Mouse (Mus musculus): ENCODE data around the gene Rnf166. TPM values are rescaled to one million over a fixed set of nuclear protein-coding genes. Genes with fewer than 3 reads are reported as not detected.

Rnf166 gene
- 31.6 and 32.6 TPM in 2 replicates for polyA plus RNA-seq (2014; fragmentation: Nextera tagmentation; extraction: Ambion mirVana)

- DNase-seq (ENCODE audit: low spot score) (peak; percentile 96), ATAC-seq (ENCODE audit: low FRiP score) (peak; percentile 94)
- peak within 1 kb of the TSS; percentile 93 for H3K4me2 ChIP-seq (replicated peaks)
- H3K4me1 ChIP-seq (replicated peaks; ENCODE audit: control insufficient read depth, insufficient read depth, low read length): peaks cover 20% of the 10 kb centered on the region
- under 1% methylated on average over 89 of the region's 103 CpGs for WGBS
- peak within 1 kb of the TSS; percentile 99 for H3K4me3 ChIP-seq (replicated peaks; ENCODE audit: low read length)
- no peaks in the 10 kb centered on the region for H3K9me3 ChIP-seq (ENCODE audit: control insufficient read depth, low read length)
- H3K27me3 ChIP-seq (ENCODE audit: control insufficient read depth, insufficient read depth, low read length): no peaks in the 10 kb centered on the region
- peak within 1 kb of the TSS; percentile 86 for H3K27ac ChIP-seq
- peaks cover 48% of the 10 kb centered on the region for H3K36me3 ChIP-seq (replicated peaks; ENCODE audit: control insufficient read depth, insufficient read depth)
- peak within 1 kb of the TSS; percentile 94 for H3K9ac ChIP-seq
Measured at GRCm38 (mm10) chr8:122475580-122476320, at the start of gene Rnf166, which contains the start of gene Ctu2. Rnf166 (minus strand) TSS chr8:122476064. Ctu2 (plus strand) TSS chr8:122476143.

GRCm38 (mm10) chr8:122525004-122525403, 49.1 kb upstream of the Rnf166 start:
- Histone ChIP-seq H3K4me2 (replicated peaks) (no peak overlapping the region), H3K36me3 (replicated peaks; ENCODE audit: control insufficient read depth, insufficient read depth) (no peaks in the 10 kb centered on the region), H3K4me3 (replicated peaks; ENCODE audit: low read length) (no peak overlapping the region), H3K9ac (no peak overlapping the region), H3K27me3 (ENCODE audit: control insufficient read depth, insufficient read depth, low read length) (no peaks in the 10 kb centered on the region), H3K4me1 (replicated peaks; ENCODE audit: control insufficient read depth, insufficient read depth, low read length) (peaks cover 28% of the 10 kb centered on the region), H3K9me3 (ENCODE audit: control insufficient read depth, low read length) (no peaks in the 10 kb centered on the region), H3K27ac (no peak overlapping the region)
- 0 out of 2 replicates have a peak, but pooled peaks have one; percentile 3 for ATAC-seq (ENCODE audit: low FRiP score)
- 78% methylated on average over 6 of the region's 6 CpGs for WGBS
- DNase-seq (ENCODE audit: low spot score): no peak

GRCm38 (mm10) chr8:122524506-122524905, 48.6 kb upstream of the Rnf166 start:
- no peaks in the 10 kb centered on the region for H3K9me3 ChIP-seq (ENCODE audit: control insufficient read depth, low read length)
- no peak for ATAC-seq (ENCODE audit: low FRiP score)
- H3K36me3 ChIP-seq (replicated peaks; ENCODE audit: control insufficient read depth, insufficient read depth): no peaks in the 10 kb centered on the region
- no peak overlapping the region for H3K4me3 ChIP-seq (replicated peaks; ENCODE audit: low read length)
- peaks cover 28% of the 10 kb centered on the region for H3K4me1 ChIP-seq (replicated peaks; ENCODE audit: control insufficient read depth, insufficient read depth, low read length)
- no peak for DNase-seq (ENCODE audit: low spot score)
- 0 out of 2 replicates have a peak overlapping the region, but pooled peaks have one; percentile 1 for H3K27ac ChIP-seq
- H3K27me3 ChIP-seq (ENCODE audit: control insufficient read depth, insufficient read depth, low read length): no peaks in the 10 kb centered on the region
- WGBS: 75% methylated on average over 6 of the region's 6 CpGs
- no peak overlapping the region for H3K9ac ChIP-seq
- H3K4me2 ChIP-seq (replicated peaks): no peak overlapping the region

GRCm38 (mm10) chr8:122523652-122524360, 47.9 kb upstream of the Rnf166 start:
- no peak overlapping the region for H3K4me3 ChIP-seq (replicated peaks; ENCODE audit: low read length)
- no peaks in the 10 kb centered on the region for H3K9me3 ChIP-seq (ENCODE audit: control insufficient read depth, low read length)
- ATAC-seq (ENCODE audit: low FRiP score): peak; percentile 42; the same call in 1 of the 2 replicates
- peak overlapping the region; percentile 39 for H3K4me2 ChIP-seq (replicated peaks)
- H3K27me3 ChIP-seq (ENCODE audit: control insufficient read depth, insufficient read depth, low read length): no peaks in the 10 kb centered on the region
- H3K4me1 ChIP-seq (replicated peaks; ENCODE audit: control insufficient read depth, insufficient read depth, low read length): peaks cover 28% of the 10 kb centered on the region
- WGBS: 11% methylated on average over 23 of the region's 23 CpGs
- H3K27ac ChIP-seq: peak overlapping the region; percentile 77
- DNase-seq (ENCODE audit: low spot score): peak; percentile 53
- 0 out of 2 replicates have a peak overlapping the region, but pooled peaks have one; percentile 10 for H3K9ac ChIP-seq
- H3K36me3 ChIP-seq (replicated peaks; ENCODE audit: control insufficient read depth, insufficient read depth): no peaks in the 10 kb centered on the region

- Histone ChIP-seq H3K4me2 (replicated peaks) (peak overlapping the region; percentile 39), H3K27ac (peak overlapping the region; percentile 77), H3K27me3 (ENCODE audit: control insufficient read depth, insufficient read depth, low read length) (no peaks in the 10 kb centered on the region), H3K4me3 (replicated peaks; ENCODE audit: low read length) (no peak overlapping the region), H3K4me1 (replicated peaks; ENCODE audit: control insufficient read depth, insufficient read depth, low read length) (peaks cover 30% of the 10 kb centered on the region), H3K9me3 (ENCODE audit: control insufficient read depth, low read length) (no peaks in the 10 kb centered on the region), H3K9ac (0 out of 2 replicates have a peak overlapping the region, but pooled peaks have one; percentile 10), H3K36me3 (replicated peaks; ENCODE audit: control insufficient read depth, insufficient read depth) (no peaks in the 10 kb centered on the region)
- 58% methylated on average over 14 of the region's 14 CpGs for WGBS
- ATAC-seq (ENCODE audit: low FRiP score) (no peak), DNase-seq (ENCODE audit: low spot score) (no peak)
Measured at GRCm38 (mm10) chr8:122522796-122523651, 47.2 kb upstream of the Rnf166 start.

GRCm38 (mm10) chr8:122520611-122521010, 44.7 kb upstream of the Rnf166 start:
- peaks cover 37% of the 10 kb centered on the region for H3K4me1 ChIP-seq (replicated peaks; ENCODE audit: control insufficient read depth, insufficient read depth, low read length)
- WGBS: 64% methylated on average over 11 of the region's 11 CpGs
- no peak overlapping the region for H3K4me2 ChIP-seq (replicated peaks)
- no peak overlapping the region for H3K27ac ChIP-seq
- H3K27me3 ChIP-seq (ENCODE audit: control insufficient read depth, insufficient read depth, low read length): no peaks in the 10 kb centered on the region
- no peak overlapping the region for H3K4me3 ChIP-seq (replicated peaks; ENCODE audit: low read length)
- DNase-seq (ENCODE audit: low spot score) (no peak), ATAC-seq (ENCODE audit: low FRiP score) (no peak)
- no peak overlapping the region for H3K9ac ChIP-seq
- no peaks in the 10 kb centered on the region for H3K9me3 ChIP-seq (ENCODE audit: control insufficient read depth, low read length)
- H3K36me3 ChIP-seq (replicated peaks; ENCODE audit: control insufficient read depth, insufficient read depth): no peaks in the 10 kb centered on the region

- DNase-seq (ENCODE audit: low spot score) (no peak), ATAC-seq (ENCODE audit: low FRiP score) (no peak)
- no peak overlapping the region for H3K27ac ChIP-seq
- H3K9ac ChIP-seq: no peak overlapping the region
- no peak overlapping the region for H3K4me2 ChIP-seq (replicated peaks)
- no peak overlapping the region for H3K4me3 ChIP-seq (replicated peaks; ENCODE audit: low read length)
- peaks cover 10% of the 10 kb centered on the region; the same call in 1 of the 2 replicates for H3K4me1 ChIP-seq (replicated peaks; ENCODE audit: control insufficient read depth, insufficient read depth, low read length)
- 31% methylated on average over 6 of the region's 6 CpGs for WGBS
- H3K27me3 ChIP-seq (ENCODE audit: control insufficient read depth, insufficient read depth, low read length): no peaks in the 10 kb centered on the region
- H3K9me3 ChIP-seq (ENCODE audit: control insufficient read depth, low read length): no peaks in the 10 kb centered on the region
- H3K36me3 ChIP-seq (replicated peaks; ENCODE audit: control insufficient read depth, insufficient read depth): no peaks in the 10 kb centered on the region
Measured at GRCm38 (mm10) chr8:122517541-122518190, 41.8 kb upstream of the Rnf166 start.

GRCm38 (mm10) chr8:122515699-122516098, 39.8 kb upstream of the Rnf166 start:
- no peaks in the 10 kb centered on the region for H3K9me3 ChIP-seq (ENCODE audit: control insufficient read depth, low read length)
- no peak overlapping the region for H3K4me3 ChIP-seq (replicated peaks; ENCODE audit: low read length)
- no peaks in the 10 kb centered on the region for H3K27me3 ChIP-seq (ENCODE audit: control insufficient read depth, insufficient read depth, low read length)
- no peak overlapping the region for H3K27ac ChIP-seq
- WGBS: 91% methylated on average over 14 of the region's 14 CpGs
- H3K9ac ChIP-seq: no peak overlapping the region
- ATAC-seq (ENCODE audit: low FRiP score) (no peak), DNase-seq (ENCODE audit: low spot score) (no peak)
- H3K4me2 ChIP-seq (replicated peaks): no peak overlapping the region
- H3K4me1 ChIP-seq (replicated peaks; ENCODE audit: control insufficient read depth, insufficient read depth, low read length): peaks cover 10% of the 10 kb centered on the region; the same call in 1 of the 2 replicates
- H3K36me3 ChIP-seq (replicated peaks; ENCODE audit: control insufficient read depth, insufficient read depth): no peaks in the 10 kb centered on the region

All from hindbrain, embryonic 14.5 days (tissue).